Mouse (Mus musculus): ENCODE results near the gene Ddx47. TPM values are rescaled to one million over a fixed set of nuclear protein-coding genes. Genes with fewer than 3 reads are reported as not detected.

The Ddx47 gene
- polyA plus RNA-seq (2015; fragmentation: Nextera tagmentation; extraction: Ambion mirVana) = 64.8 and 65.5 TPM in 2 replicates

GRCm38 (mm10) chr6:135011048-135011733 lies at the start of gene Ddx47:
TSS of gene Ddx47 (plus strand) at chr6:135011612.

GRCm38 (mm10) chr6:134981231-134982062 lies 30.0 kb upstream of the Ddx47 start, which contains the start of gene Apold1:
TSS of gene Apold1 (plus strand) at chr6:134981718.

GRCm38 (mm10) chr6:135065236-135065957 lies 54.0 kb downstream of the Ddx47 start, which contains the start of gene Gprc5a:
TSS of gene Gprc5a (plus strand) at chr6:135065651.

Other genes starting within 250 kb of the Ddx47 start
- gene Dusp16, start 219.0 kb upstream of the Ddx47 start, polyA plus RNA-seq (2015; fragmentation: Nextera tagmentation; extraction: Ambion mirVana) = 4.0 and 4.6 TPM in 2 replicates
- 5.0 and 5.1 TPM in 2 replicates for gene Crebl2, start 181.5 kb upstream of the Ddx47 start, polyA plus RNA-seq (2015; fragmentation: Nextera tagmentation; extraction: Ambion mirVana)
- 7.8 and 8.6 TPM in 2 replicates for gene Gpr19, start 113.0 kb upstream of the Ddx47 start, polyA plus RNA-seq (2015; fragmentation: Nextera tagmentation; extraction: Ambion mirVana)
- 29.2 and 31.5 TPM in 2 replicates for gene Cdkn1b, start 91.2 kb upstream of the Ddx47 start, polyA plus RNA-seq (2015; fragmentation: Nextera tagmentation; extraction: Ambion mirVana)
- 4.4 and 4.6 TPM in 2 replicates for gene Apold1, start 29.9 kb upstream of the Ddx47 start, polyA plus RNA-seq (2015; fragmentation: Nextera tagmentation; extraction: Ambion mirVana)
- gene Gprc5a, start 54.0 kb downstream of the Ddx47 start, polyA plus RNA-seq (2015; fragmentation: Nextera tagmentation; extraction: Ambion mirVana) = 1.1 and 1.2 TPM in 2 replicates
- gene Gprc5d, start 106.7 kb downstream of the Ddx47 start, polyA plus RNA-seq (2015; fragmentation: Nextera tagmentation; extraction: Ambion mirVana) = 0.22 and 0.24 TPM in 2 replicates
- 34.8 and 39.4 TPM in 2 replicates for gene Fam234b, start 186.4 kb downstream of the Ddx47 start, polyA plus RNA-seq (2015; fragmentation: Nextera tagmentation; extraction: Ambion mirVana)
- 120 and 133 TPM in 2 replicates for gene Hebp1, start 186.4 kb downstream of the Ddx47 start, polyA plus RNA-seq (2015; fragmentation: Nextera tagmentation; extraction: Ambion mirVana)
- 0.34 and 0.58 TPM in 2 replicates for gene Gsg1, start 242.7 kb downstream of the Ddx47 start, polyA plus RNA-seq (2015; fragmentation: Nextera tagmentation; extraction: Ambion mirVana)